In the genomic region with DNA sequence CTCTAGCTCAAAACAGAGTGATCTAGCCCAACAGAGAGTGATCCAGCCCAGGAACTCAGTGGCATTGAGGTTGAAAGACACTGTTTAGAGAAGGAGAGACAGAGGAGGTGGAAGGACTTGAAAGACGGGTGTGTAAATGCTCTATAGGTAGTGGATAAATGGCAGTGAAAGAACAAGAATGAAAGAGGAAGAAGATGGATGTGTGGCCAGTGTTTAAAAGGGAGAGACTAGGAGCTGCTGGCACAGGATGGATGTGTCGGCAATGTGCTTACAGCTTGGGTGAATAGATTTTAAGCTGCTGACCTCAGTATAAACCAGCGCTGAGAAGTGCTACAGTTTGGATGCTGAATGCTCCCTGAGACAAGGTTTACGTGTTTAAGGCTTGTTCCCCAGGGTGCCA, we compare ENCODE assay signal across 18 mouse cellular contexts. TPM values are rescaled to one million over a fixed set of nuclear protein-coding genes. Genes with fewer than 3 reads are reported as not detected.
DNase-seq lines count a peak whose midpoint lies in the region; ATAC-seq and TF ChIP-seq lines count a peak whose summit lies in the region.
"Had no signal": no experiment of that assay in that cellular context is flagged by ENCODE, and none has a peak within 500 bp of the region (broad histone marks: within the 10 kb centered on the region; RNA-seq: fewer than 3 reads in every experiment).

No protein-coding gene starts in this region.

- no peak for TF ChIP-seq POLR2A in heart, adult 2 months (IDR thresholded peaks at IDR 0.05; ENCODE audit: insufficient read depth, low read depth, low read length)

- no peak for TF ChIP-seq EP300 in heart, adult 2 months (IDR thresholded peaks at IDR 0.05; ENCODE audit: insufficient read depth, low read depth, low read length)

- H3K4me1 ChIP-seq in heart, adult 2 months (ENCODE audit: control insufficient read depth, insufficient read depth, low read length), result peaks cover 45% of the 10 kb centered on the region
- peaks cover 37% of the 10 kb centered on the region for H3K4me1 ChIP-seq in kidney, embryonic 15.5 days
- H3K4me1 ChIP-seq in intestine, embryonic 15.5 days (replicated peaks), result peaks cover 47% of the 10 kb centered on the region

- intact Hi-C loops in heart, adult 2 months (cut with DNase I), result loop anchor here (1.0 kb wide), 1 partner anchor 82 kb away; no protein-coding TSS in a partner anchor

- no peaks in the 10 kb centered on the region for H3K27me3 ChIP-seq in heart, adult 2 months (ENCODE audit: control insufficient read depth, insufficient read depth, low read length)
- no peaks in the 10 kb centered on the region for H3K27me3 ChIP-seq in kidney, embryonic 15.5 days
- H3K27me3 ChIP-seq in intestine, embryonic 15.5 days (replicated peaks), result no peaks in the 10 kb centered on the region
- H3K27me3 ChIP-seq: forebrain, embryonic 15.5 days; limb, embryonic 15.5 days; midbrain, embryonic 15.5 days; neural tube, embryonic 13.5 days had no signal

- H3K9me3 ChIP-seq in kidney, embryonic 15.5 days (replicated peaks), result no peaks in the 10 kb centered on the region
- no peaks in the 10 kb centered on the region for H3K9me3 ChIP-seq in intestine, embryonic 15.5 days
- H3K9me3 ChIP-seq: forebrain, embryonic 15.5 days; limb, embryonic 15.5 days; midbrain, embryonic 15.5 days; neural tube, embryonic 13.5 days had no signal

- H3K79me2 ChIP-seq in heart, adult 2 months (replicated peaks; ENCODE audit: control insufficient read depth, insufficient read depth, low read length), result no peaks in the 10 kb centered on the region

- 52% methylated on average over 4 of the region's 4 CpGs for WGBS in heart, adult 2 months
- 74% methylated on average over 4 of the region's 4 CpGs for WGBS in kidney, embryonic 15.5 days
- 66% methylated on average over 4 of the region's 4 CpGs for WGBS in intestine, embryonic 15.5 days

- peak overlapping the region; percentile 87 for H3K27ac ChIP-seq in heart, adult 2 months
- H3K27ac ChIP-seq in kidney, embryonic 15.5 days, result peak overlapping the region; percentile 52; the same call in 1 of the 2 replicates
- H3K27ac ChIP-seq in intestine, embryonic 15.5 days, result 0 out of 2 replicates have a peak overlapping the region, but pooled peaks have one; percentile 22
- H3K27ac ChIP-seq: forebrain, embryonic 15.5 days; hindbrain, postnatal 0 days; limb, embryonic 15.5 days; midbrain, embryonic 15.5 days; neural tube, embryonic 13.5 days had no signal

- H3K9ac ChIP-seq in heart, adult 2 months (ENCODE audit: low read depth, low read length), result no peak overlapping the region
- no peak overlapping the region for H3K9ac ChIP-seq in kidney, embryonic 15.5 days
- H3K9ac ChIP-seq in intestine, embryonic 15.5 days, result no peak overlapping the region
- H3K9ac ChIP-seq: forebrain, embryonic 15.5 days; limb, embryonic 15.5 days; midbrain, embryonic 15.5 days; neural tube, embryonic 13.5 days had no signal

- peaks cover 5% of the 10 kb centered on the region for H3K36me3 ChIP-seq in heart, adult 2 months (ENCODE audit: control insufficient read depth, insufficient read depth, low read length)
- no peaks in the 10 kb centered on the region for H3K36me3 ChIP-seq in kidney, embryonic 15.5 days
- no peaks in the 10 kb centered on the region for H3K36me3 ChIP-seq in intestine, embryonic 15.5 days
- H3K36me3 ChIP-seq: forebrain, embryonic 15.5 days; limb, embryonic 15.5 days; midbrain, embryonic 15.5 days; neural tube, embryonic 13.5 days had no signal

- no peak overlapping the region for H3K4me3 ChIP-seq in heart, adult 2 months
- no peak overlapping the region for H3K4me3 ChIP-seq in kidney, embryonic 15.5 days (replicated peaks)
- H3K4me3 ChIP-seq in intestine, embryonic 15.5 days (replicated peaks), result no peak overlapping the region
- H3K4me3 ChIP-seq: forebrain, embryonic 15.5 days; limb, embryonic 15.5 days; midbrain, embryonic 15.5 days; neural tube, embryonic 13.5 days had no signal

- ATAC-seq in kidney, embryonic 15.5 days (replicated peaks; ENCODE audit: low FRiP score), result no peak
- no peak for ATAC-seq in intestine, embryonic 15.5 days
- ATAC-seq: forebrain, embryonic 15.5 days; hindbrain, postnatal 0 days; midbrain, embryonic 15.5 days had no signal

- TF ChIP-seq CTCF in heart, adult 2 months (IDR thresholded peaks at IDR 0.05), result no peak

- no peak overlapping the region for H3K4me2 ChIP-seq in kidney, embryonic 15.5 days
- no peak overlapping the region for H3K4me2 ChIP-seq in intestine, embryonic 15.5 days (replicated peaks)
- H3K4me2 ChIP-seq: forebrain, embryonic 15.5 days; limb, embryonic 15.5 days; midbrain, embryonic 15.5 days; neural tube, embryonic 13.5 days had no signal

- no peak for DNase-seq in heart, adult 2 months
- DNase-seq in heart, postnatal 4 days, result no peak
- no peak for DNase-seq in kidney, postnatal 4 days
- peak; percentile 51 for DNase-seq in NIH3T3 (ENCODE audit: low read depth)
- no peak for DNase-seq in thymus, adult 18-20 months
- no peak for DNase-seq in neural tube, embryonic 10.5 days (ENCODE audit: extremely low spot score, low spot score)
- DNase-seq: cerebellum, postnatal 25 days; gastrocnemius, postnatal 10 days; retina, postnatal 1 day; spleen, adult 18-20 months had no signal

RNA-seq across cellular contexts. Expression of gene Scgb1a1, which starts 13.3 kb away (rescaled TPM):
- under 1 TPM in 1 of 2 experiments, not detected in 1; 0.73 TPM for total RNA-seq in heart, adult 2 months (2021)
- 0.50 and 2,957 TPM in 2 replicates for polyA plus RNA-seq in heart, adult 2 months (2012; rRNA removed)
- total RNA-seq in heart, postnatal 4 days (2021), result not detected
- not detected in 2 replicates for polyA plus RNA-seq in kidney, embryonic 15.5 days (2015; fragmentation: Nextera tagmentation; extraction: Ambion mirVana)
- not detected in 2 replicates for polyA plus RNA-seq in intestine, embryonic 15.5 days (2015; fragmentation: Nextera tagmentation; extraction: Ambion mirVana)
- total RNA-seq: hindbrain, postnatal 0 days; left cerebral cortex, adult 8-10 months had no signal
- polyA plus RNA-seq: forebrain, embryonic 15.5 days; hindbrain, postnatal 0 days; midbrain, embryonic 15.5 days; neural tube, embryonic 13.5 days had no signal

Comparison
In these comparisons a context has a peak if more than half of its experiments do, and no peak if none do; other contexts are left out.
1. H3K27ac ChIP-seq: peak in every context shown above with its lines; median percentile 87 in heart, adult 2 months; 52 in kidney, embryonic 15.5 days; 22 in intestine, embryonic 15.5 days.